Mouse (Mus musculus): ENCODE measurements around the gene Zdhhc7.

Zdhhc7 gene

GRCm38 (mm10) chr8:120113758-120114255 is 12.5 kb upstream of the Zdhhc7 start, which contains the start of gene 6430548M08Rik:
6430548M08Rik (plus strand) TSS chr8:120114152.
- peak; percentile 99 to 100 for DNase-seq

GRCm38 (mm10) chr8:120113306-120113705 is 12.0 kb upstream of the Zdhhc7 start:
- no peak for DNase-seq

GRCm38 (mm10) chr8:120112535-120112934 is 11.3 kb upstream of the Zdhhc7 start:
- DNase-seq = no peak

GRCm38 (mm10) chr8:120111382-120111781 is 10.1 kb upstream of the Zdhhc7 start:
- DNase-seq = no peak

GRCm38 (mm10) chr8:120110966-120111365 is 9.7 kb upstream of the Zdhhc7 start:
- DNase-seq = no peak

GRCm38 (mm10) chr8:120109149-120109548 is 7.9 kb upstream of the Zdhhc7 start:
- no peak for DNase-seq

- no peak for DNase-seq
Observed at GRCm38 (mm10) chr8:120104721-120105272, 3.5 kb upstream of the Zdhhc7 start.

- no peak for DNase-seq
Observed at GRCm38 (mm10) chr8:120103916-120104315, 2.6 kb upstream of the Zdhhc7 start.

GRCm38 (mm10) chr8:120100388-120101067 is 754 bp downstream of the Zdhhc7 start:
- no peak for DNase-seq

- no peak for DNase-seq
Observed at GRCm38 (mm10) chr8:120096486-120096885, 4.8 kb downstream of the Zdhhc7 start.

GRCm38 (mm10) chr8:120094801-120095200 is 6.5 kb downstream of the Zdhhc7 start:
- no peak for DNase-seq

GRCm38 (mm10) chr8:120093103-120093502 is 8.2 kb downstream of the Zdhhc7 start:
- DNase-seq = no peak

GRCm38 (mm10) chr8:120091032-120091431 is 10.2 kb downstream of the Zdhhc7 start:
- DNase-seq = no peak

GRCm38 (mm10) chr8:120089511-120089910 is 11.8 kb downstream of the Zdhhc7 start:
- no peak for DNase-seq

GRCm38 (mm10) chr8:120084783-120085182 is 16.5 kb downstream of the Zdhhc7 start:
- no peak for DNase-seq

- no peak for DNase-seq
Observed at GRCm38 (mm10) chr8:120083261-120083660, 18.0 kb downstream of the Zdhhc7 start.

- DNase-seq = no peak
Observed at GRCm38 (mm10) chr8:120079361-120079760, 21.9 kb downstream of the Zdhhc7 start.

- DNase-seq = peak; percentile 47 to 52
Observed at GRCm38 (mm10) chr8:120078080-120078479, 23.2 kb downstream of the Zdhhc7 start.

- no peak for DNase-seq
Observed at GRCm38 (mm10) chr8:120075347-120075746, 25.9 kb downstream of the Zdhhc7 start.

GRCm38 (mm10) chr8:120074516-120074915 is 26.8 kb downstream of the Zdhhc7 start:
- no peak for DNase-seq

- DNase-seq = no peak
Observed at GRCm38 (mm10) chr8:120072827-120073226, 28.5 kb downstream of the Zdhhc7 start.

- no peak for DNase-seq
Observed at GRCm38 (mm10) chr8:120072259-120072658, 29.0 kb downstream of the Zdhhc7 start.

- peak; percentile 41 to 53 for DNase-seq
Observed at GRCm38 (mm10) chr8:120071684-120072083, 29.6 kb downstream of the Zdhhc7 start.

GRCm38 (mm10) chr8:120067936-120068668 is 33.2 kb downstream of the Zdhhc7 start:
- peak; percentile 23 to 57 for DNase-seq
